Mouse (Mus musculus) kidney, adult 11 months (tissue): ENCODE data around the gene Atg10.

Experiments used
- DNase-seq: peaks from one replicate; pipeline ENCODE4 v3.0.0; 2022

The Atg10 gene

GRCm38 (mm10) chr13:90995034-90995629 lies 228.6 kb downstream of the Atg10 start:
- DNase-seq = no peak

GRCm38 (mm10) chr13:90993602-90994001 lies 230.2 kb downstream of the Atg10 start:
- DNase-seq = no peak

GRCm38 (mm10) chr13:90992948-90993347 lies 230.8 kb downstream of the Atg10 start:
- no peak for DNase-seq

GRCm38 (mm10) chr13:90988226-90988625 lies 235.5 kb downstream of the Atg10 start:
- DNase-seq = no peak

GRCm38 (mm10) chr13:90985417-90985816 lies 238.4 kb downstream of the Atg10 start:
- DNase-seq = no peak

GRCm38 (mm10) chr13:90984073-90984472 lies 239.7 kb downstream of the Atg10 start:
- DNase-seq = no peak

- no peak for DNase-seq
These were observed 242.0 kb downstream of the Atg10 start for GRCm38 (mm10) chr13:90981798-90982197.

GRCm38 (mm10) chr13:90980878-90981674 lies 242.7 kb downstream of the Atg10 start:
- DNase-seq = no peak

- DNase-seq = no peak
These were observed 246.7 kb downstream of the Atg10 start for GRCm38 (mm10) chr13:90977057-90977456.

GRCm38 (mm10) chr13:90973409-90973808 lies 250.4 kb downstream of the Atg10 start:
- DNase-seq = no peak

GRCm38 (mm10) chr13:90970259-90971017 lies 253.3 kb downstream of the Atg10 start:
- DNase-seq = no peak

- no peak for DNase-seq
These were observed 254.8 kb downstream of the Atg10 start for GRCm38 (mm10) chr13:90968940-90969339.

GRCm38 (mm10) chr13:90967422-90967821 lies 256.3 kb downstream of the Atg10 start:
- peak; percentile 68 for DNase-seq

GRCm38 (mm10) chr13:90965996-90966395 lies 257.8 kb downstream of the Atg10 start:
- peak; percentile 60 for DNase-seq

GRCm38 (mm10) chr13:90964511-90964910 lies 259.3 kb downstream of the Atg10 start:
- DNase-seq = peak; percentile 23

- peak; percentile 55 for DNase-seq
These were observed 260.7 kb downstream of the Atg10 start for GRCm38 (mm10) chr13:90962836-90963760.

GRCm38 (mm10) chr13:90960591-90960990 lies 263.2 kb downstream of the Atg10 start:
- DNase-seq = no peak

- no peak for DNase-seq
These were observed 264.9 kb downstream of the Atg10 start for GRCm38 (mm10) chr13:90958894-90959293.

- DNase-seq = no peak
These were observed 284.2 kb downstream of the Atg10 start for GRCm38 (mm10) chr13:90939600-90939999.

- DNase-seq = no peak
These were observed 284.6 kb downstream of the Atg10 start for GRCm38 (mm10) chr13:90939192-90939591.

GRCm38 (mm10) chr13:90935852-90936251 lies 287.9 kb downstream of the Atg10 start:
- no peak for DNase-seq

- DNase-seq = no peak
These were observed 290.5 kb downstream of the Atg10 start for GRCm38 (mm10) chr13:90933256-90933655.

GRCm38 (mm10) chr13:90929847-90930246 lies 293.9 kb downstream of the Atg10 start:
- peak; percentile 47 for DNase-seq
